Mouse (Mus musculus) cerebellum, adult 2 months (tissue): ENCODE measurements around the gene Mief1. TPM values are rescaled to one million over a fixed set of nuclear protein-coding genes. Genes with fewer than 3 reads are reported as not detected.

Source experiments
- DNase-seq, 2 experiments: peaks; one replicate each; pipeline ENCODE4 v3.0.0; 2021
- H3K27ac ChIP-seq: fragments of 200-500 bp; 2 replicates; pipeline ENCODE4 v1.5.1; 2012; ENCODE audit warnings: low read length, control low read depth, inconsistent platforms; ENCODE audit not compliant: insufficient read depth
- H3K27me3 ChIP-seq: fragments of 200-500 bp; 2 replicates; pipeline ENCODE4 v1.6.1; 2012; ENCODE audit warnings: inconsistent platforms, mild to moderate bottlenecking, low read length, moderate library complexity; ENCODE audit not compliant: control insufficient read depth, insufficient read depth
- H3K4me1 ChIP-seq: fragments of 200-500 bp; 2 replicates; pipeline ENCODE4 v1.6.1; 2011; ENCODE audit warnings: low read length; ENCODE audit not compliant: control insufficient read depth, insufficient read depth
- H3K4me3 ChIP-seq: fragments of 200-500 bp; replicated peaks from 2 replicates; pipeline ENCODE3; 2011; ENCODE audit warnings: mild to moderate bottlenecking, low read depth, low read length, control low read depth; ENCODE audit not compliant: insufficient read depth
- CTCF ChIP-seq: fragments of 200-500 bp; IDR thresholded peaks from 2 replicates; pipeline ENCODE4 v1.5.1; 2011; ENCODE audit warnings: low read depth, mild to moderate bottlenecking, control low read depth, low read length, moderate library complexity, borderline replicate concordance; ENCODE audit not compliant: insufficient read depth
- POLR2A ChIP-seq: fragments of 200-500 bp; IDR thresholded peaks from 2 replicates; pipeline ENCODE4 v1.6.1; 2011; ENCODE audit warnings: low read length, control low read depth, borderline replicate concordance; ENCODE audit not compliant: insufficient read depth
- WGBS: fragments of 180-500 bp; shearing (Covaris S2); methylation state at CpG from one replicate; pipeline ENCODE4 v1.1.7; 2018; 5-methylcytosine and 5-hydroxymethylcytosine counted together
- polyA plus RNA-seq: library from polyadenylated mRNA; depleted of rRNA; stranded (reverse); fragments of >200 nt; gene quantifications from 2 replicates; pipeline ENCODE4 v1.2.3, GENCODE M21; 2012

The Mief1 gene
- polyA plus RNA-seq, 1 experiment: 18.4 TPM

- Histone ChIP-seq H3K27me3 (no peaks in the 10 kb centered on the region), H3K4me1 (peaks cover 46% of the 10 kb centered on the region), H3K4me3 (no peak overlapping the region), H3K27ac (no peak overlapping the region)
- WGBS: 52% methylated on average over 4 of the region's 4 CpGs
- no peak for DNase-seq
- TF ChIP-seq POLR2A (no peak), CTCF (no peak)
Measured at GRCm38 (mm10) chr15:80203406-80203805, 30.4 kb upstream of the Mief1 start.

- TF ChIP-seq CTCF (no peak), POLR2A (no peak)
- Histone ChIP-seq H3K4me3 (no peak overlapping the region), H3K27me3 (no peaks in the 10 kb centered on the region), H3K27ac (no peak overlapping the region), H3K4me1 (peaks cover 46% of the 10 kb centered on the region)
- DNase-seq: peak in 1 of 2 experiments; percentile 52
- WGBS: 22% methylated on average over 3 of the region's 3 CpGs
Measured at GRCm38 (mm10) chr15:80206057-80206565, 27.7 kb upstream of the Mief1 start.

GRCm38 (mm10) chr15:80208446-80208845 is 25.4 kb upstream of the Mief1 start:
- WGBS: 59% methylated on average over 4 of the region's 4 CpGs
- Histone ChIP-seq H3K27me3 (no peaks in the 10 kb centered on the region), H3K4me1 (peaks cover 32% of the 10 kb centered on the region), H3K4me3 (no peak overlapping the region), H3K27ac (no peak overlapping the region)
- DNase-seq: no peak
- TF ChIP-seq CTCF (no peak), POLR2A (no peak)

- H3K4me1 ChIP-seq: peaks cover 13% of the 10 kb centered on the region; the same call in 1 of the 2 replicates
- H3K27me3 ChIP-seq: no peaks in the 10 kb centered on the region
- H3K4me3 ChIP-seq: no peak overlapping the region
- no peak for DNase-seq
- TF ChIP-seq POLR2A (no peak), CTCF (no peak)
- no peak overlapping the region for H3K27ac ChIP-seq
Measured at GRCm38 (mm10) chr15:80213688-80214087, 20.1 kb upstream of the Mief1 start.

- peak; percentile 52 to 58 for DNase-seq
- Histone ChIP-seq H3K27ac (no peak overlapping the region), H3K27me3 (no peaks in the 10 kb centered on the region), H3K4me1 (peaks cover 11% of the 10 kb centered on the region; the same call in 1 of the 2 replicates), H3K4me3 (no peak overlapping the region)
- 26% methylated on average over 10 of the region's 10 CpGs for WGBS
- TF ChIP-seq CTCF: peak; percentile 52; the same call in 1 of the 2 replicates
- TF ChIP-seq POLR2A: no peak
Measured at GRCm38 (mm10) chr15:80215716-80216479, 17.9 kb upstream of the Mief1 start.

GRCm38 (mm10) chr15:80216480-80216820 is 17.4 kb upstream of the Mief1 start:
- TF ChIP-seq POLR2A: no peak
- no peak for TF ChIP-seq CTCF
- WGBS: 66% methylated on average over 9 of the region's 9 CpGs

GRCm38 (mm10) chr15:80217476-80217875 is 16.3 kb upstream of the Mief1 start:
- H3K4me1 ChIP-seq: peaks cover 11% of the 10 kb centered on the region; the same call in 1 of the 2 replicates
- TF ChIP-seq CTCF (no peak), POLR2A (no peak)
- H3K27me3 ChIP-seq: no peaks in the 10 kb centered on the region
- WGBS: 72% methylated on average over 10 of the region's 10 CpGs
- H3K4me3 ChIP-seq: no peak overlapping the region
- no peak overlapping the region for H3K27ac ChIP-seq
- no peak for DNase-seq

More at GRCm38 (mm10) chr15:80216480-80216820, 17.4 kb upstream of the Mief1 start:
- peaks cover 11% of the 10 kb centered on the region; the same call in 1 of the 2 replicates for H3K4me1 ChIP-seq
- DNase-seq: no peak
- no peak overlapping the region for H3K4me3 ChIP-seq
- no peak overlapping the region for H3K27ac ChIP-seq
- H3K27me3 ChIP-seq: no peaks in the 10 kb centered on the region

GRCm38 (mm10) chr15:80219211-80219610 is 14.6 kb upstream of the Mief1 start:
- no peak for DNase-seq
- Histone ChIP-seq H3K27ac (no peak overlapping the region), H3K27me3 (no peaks in the 10 kb centered on the region), H3K4me1 (peaks cover 11% of the 10 kb centered on the region; the same call in 1 of the 2 replicates), H3K4me3 (no peak overlapping the region)
- no peak for TF ChIP-seq CTCF
- no peak for TF ChIP-seq POLR2A
- WGBS: 67% methylated on average over 14 of the region's 14 CpGs
